Mouse (Mus musculus): ENCODE results near the gene Myo10. TPM values are rescaled to one million over a fixed set of nuclear protein-coding genes. Genes with fewer than 3 reads are reported as not detected.
A peak's percentile ranks its signal among the peaks of the same experiment; 100 is the strongest.

The Myo10 gene
- polyA plus RNA-seq, 1 experiment from 2014 or later = 42.5 TPM

DNA sequence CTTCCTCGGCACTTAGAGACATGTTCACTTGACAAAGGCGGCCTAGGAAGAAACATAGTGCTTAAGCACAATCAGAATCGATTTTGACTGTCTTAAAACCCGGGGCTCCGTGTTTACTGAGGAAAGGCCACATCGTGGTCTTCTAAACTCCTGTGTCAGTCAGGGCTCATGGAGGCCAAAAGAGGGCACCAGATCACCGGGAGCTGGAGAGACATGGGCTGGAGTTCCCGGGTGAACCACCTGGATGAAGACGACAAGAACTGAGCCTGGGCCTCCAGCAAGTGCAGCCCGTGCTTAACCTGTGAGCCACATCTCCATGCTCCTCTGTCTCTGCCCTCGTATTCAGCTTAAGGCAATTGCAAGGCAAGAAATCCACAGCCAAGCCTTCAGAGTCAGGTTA is 71.4 kb downstream of the Myo10 start:
- no peaks in the 10 kb centered on the region for H3K27me3 ChIP-seq
- H3K4me2 ChIP-seq = no peak overlapping the region
- ATAC-seq (ENCODE audit: insufficient number of reproducible peaks, insufficient read depth, low FRiP score, low TSS enrichment, low read depth) = no peak
- WGBS = 79% methylated on average over 11 of the region's 11 CpGs
- H3K27ac ChIP-seq = no peak overlapping the region
- no peaks in the 10 kb centered on the region for H3K9me3 ChIP-seq
- H3K4me1 ChIP-seq (replicated peaks) = peaks cover 47% of the 10 kb centered on the region
- 0 out of 2 replicates have a peak, but pooled peaks cover 6% of the 10 kb centered on the region for H3K36me3 ChIP-seq
- no peak overlapping the region for H3K9ac ChIP-seq (replicated peaks)
- no peak overlapping the region for H3K4me3 ChIP-seq (replicated peaks)

DNA sequence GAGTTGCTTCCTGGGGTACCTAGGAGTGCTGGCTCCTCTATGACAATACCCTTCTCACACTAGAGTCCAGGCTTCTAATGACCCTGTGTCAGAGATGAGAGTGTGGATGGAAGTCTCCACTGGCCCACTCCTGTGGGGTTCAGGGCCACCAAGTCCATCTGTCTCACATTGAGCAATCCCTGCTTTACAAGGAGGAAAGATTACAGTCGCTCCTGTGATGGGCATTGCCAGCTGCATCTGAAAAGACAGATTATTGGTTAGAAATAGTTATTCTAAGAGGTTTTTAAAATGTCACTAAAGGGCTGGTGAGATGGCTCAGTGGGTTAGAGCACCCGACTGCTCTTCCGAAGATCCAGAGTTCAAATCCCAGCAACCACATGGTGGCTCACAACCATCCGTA is 72.4 kb downstream of the Myo10 start:
- ATAC-seq (ENCODE audit: insufficient number of reproducible peaks, insufficient read depth, low FRiP score, low TSS enrichment, low read depth) = no peak
- Histone ChIP-seq H3K27me3 (no peaks in the 10 kb centered on the region), H3K27ac (no peak overlapping the region), H3K4me1 (replicated peaks) (peaks cover 46% of the 10 kb centered on the region), H3K9me3 (no peaks in the 10 kb centered on the region), H3K4me3 (replicated peaks) (no peak overlapping the region), H3K4me2 (no peak overlapping the region), H3K9ac (replicated peaks) (no peak overlapping the region), H3K36me3 (0 out of 2 replicates have a peak, but pooled peaks cover 6% of the 10 kb centered on the region)
- 97% methylated on average over 4 of the region's 4 CpGs for WGBS

DNA sequence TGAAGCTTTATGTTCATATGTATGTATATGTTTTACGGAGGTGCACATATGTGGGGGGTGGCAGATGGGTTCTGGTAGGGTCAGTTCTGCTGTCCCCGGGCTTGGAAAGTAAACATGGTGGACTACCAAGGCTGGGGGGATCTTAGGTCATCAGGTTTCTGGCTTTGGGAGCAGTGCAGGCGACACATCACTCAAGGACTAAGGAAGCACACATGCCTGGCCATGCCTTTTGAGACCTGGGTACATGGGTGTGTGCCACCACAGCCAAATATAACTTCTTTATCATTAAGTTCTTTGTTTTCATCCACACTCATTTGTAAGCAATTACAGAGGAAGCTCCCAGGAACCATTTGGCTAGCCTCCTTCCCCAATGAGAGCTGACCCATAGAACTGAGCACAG is 72.9 kb downstream of the Myo10 start:
- ATAC-seq (ENCODE audit: insufficient number of reproducible peaks, insufficient read depth, low FRiP score, low TSS enrichment, low read depth) = no peak
- Histone ChIP-seq H3K9ac (replicated peaks) (no peak overlapping the region), H3K4me3 (replicated peaks) (no peak overlapping the region), H3K9me3 (no peaks in the 10 kb centered on the region), H3K27me3 (no peaks in the 10 kb centered on the region), H3K4me2 (no peak overlapping the region), H3K36me3 (0 out of 2 replicates have a peak, but pooled peaks cover 6% of the 10 kb centered on the region), H3K4me1 (replicated peaks) (peaks cover 42% of the 10 kb centered on the region), H3K27ac (no peak overlapping the region)
- WGBS = 95% methylated on average over 3 of the region's 3 CpGs

DNA sequence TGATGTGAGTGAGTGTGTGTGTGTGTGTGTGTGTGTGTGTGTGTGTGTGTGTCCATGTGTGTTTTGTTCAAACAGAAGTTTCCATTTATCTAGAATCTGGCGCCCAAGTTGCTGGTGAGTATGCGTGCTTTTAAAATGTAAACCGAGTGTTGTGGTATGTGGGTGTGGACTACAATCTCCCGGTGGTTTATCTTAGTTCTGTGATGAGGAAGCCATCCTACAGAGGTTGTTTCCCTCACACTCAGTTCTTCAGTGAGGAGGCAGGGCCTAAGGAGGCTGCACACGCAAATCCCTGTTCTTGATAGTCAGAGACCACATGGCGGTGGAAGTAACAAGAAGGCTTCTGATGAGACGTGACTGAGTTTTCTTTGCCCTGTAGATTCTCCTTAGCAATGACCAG is 73.6 kb downstream of the Myo10 start:
- WGBS = 89% methylated on average over 7 of the region's 7 CpGs
- Histone ChIP-seq H3K9me3 (no peaks in the 10 kb centered on the region), H3K4me1 (replicated peaks) (peaks cover 42% of the 10 kb centered on the region), H3K36me3 (0 out of 2 replicates have a peak, but pooled peaks cover 6% of the 10 kb centered on the region), H3K9ac (replicated peaks) (no peak overlapping the region), H3K27me3 (no peaks in the 10 kb centered on the region), H3K4me3 (replicated peaks) (no peak overlapping the region), H3K27ac (no peak overlapping the region), H3K4me2 (no peak overlapping the region)
- no peak for ATAC-seq (ENCODE audit: insufficient number of reproducible peaks, insufficient read depth, low FRiP score, low TSS enrichment, low read depth)

DNA sequence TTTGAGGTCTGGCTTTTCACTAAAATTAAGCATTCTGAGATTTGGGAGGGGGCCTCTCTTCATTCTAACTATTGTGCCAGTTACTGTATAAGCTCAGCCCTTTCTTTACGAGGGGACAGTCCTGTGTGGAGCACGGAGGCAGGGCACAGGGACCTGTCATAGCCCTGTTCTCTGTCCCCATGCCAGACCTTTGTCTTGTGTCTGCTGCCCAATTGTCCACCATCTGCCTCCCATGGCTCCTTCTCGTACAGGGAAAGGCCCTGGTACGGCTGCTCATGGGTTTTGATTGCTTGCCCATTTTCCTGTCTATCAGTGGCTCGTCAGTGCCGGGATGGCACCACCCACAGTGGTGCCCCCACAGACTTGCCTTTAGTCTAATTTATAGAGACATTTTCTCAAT is 74.3 kb downstream of the Myo10 start:
- no peak overlapping the region for H3K4me2 ChIP-seq
- peaks cover 9% of the 10 kb centered on the region for H3K36me3 ChIP-seq
- no peak overlapping the region for H3K27ac ChIP-seq
- H3K4me3 ChIP-seq (replicated peaks) = no peak overlapping the region
- no peaks in the 10 kb centered on the region for H3K27me3 ChIP-seq
- WGBS = 90% methylated on average over 6 of the region's 6 CpGs
- peaks cover 39% of the 10 kb centered on the region for H3K4me1 ChIP-seq (replicated peaks)
- H3K9ac ChIP-seq (replicated peaks) = no peak overlapping the region
- no peak for ATAC-seq (ENCODE audit: insufficient number of reproducible peaks, insufficient read depth, low FRiP score, low TSS enrichment, low read depth)
- no peaks in the 10 kb centered on the region for H3K9me3 ChIP-seq

- peak; percentile 66 for ATAC-seq (ENCODE audit: insufficient number of reproducible peaks, insufficient read depth, low FRiP score, low TSS enrichment, low read depth)
- Histone ChIP-seq H3K9me3 (peaks cover 6% of the 10 kb centered on the region; the same call in 1 of the 2 replicates), H3K9ac (replicated peaks) (no peak overlapping the region), H3K36me3 (peaks cover 24% of the 10 kb centered on the region), H3K4me2 (no peak overlapping the region), H3K27me3 (no peaks in the 10 kb centered on the region), H3K4me1 (replicated peaks) (peaks cover 17% of the 10 kb centered on the region), H3K27ac (peak overlapping the region; percentile 67), H3K4me3 (replicated peaks) (no peak overlapping the region)
- 21% methylated on average over 4 of the region's 4 CpGs for WGBS
Measured at GRCm38 (mm10) chr15:25699032-25699557, 76.8 kb downstream of the Myo10 start.

GRCm38 (mm10) chr15:25702602-25703001 is 80.3 kb downstream of the Myo10 start:
- H3K36me3 ChIP-seq = peaks cover 38% of the 10 kb centered on the region
- over 99% methylated on average over 5 of the region's 5 CpGs for WGBS
- no peak overlapping the region for H3K4me2 ChIP-seq
- no peak overlapping the region for H3K4me3 ChIP-seq (replicated peaks)
- H3K9ac ChIP-seq (replicated peaks) = no peak overlapping the region
- no peak overlapping the region for H3K27ac ChIP-seq
- H3K27me3 ChIP-seq = no peaks in the 10 kb centered on the region
- peaks cover 34% of the 10 kb centered on the region for H3K4me1 ChIP-seq (replicated peaks)
- no peak for ATAC-seq (ENCODE audit: insufficient number of reproducible peaks, insufficient read depth, low FRiP score, low TSS enrichment, low read depth)
- H3K9me3 ChIP-seq = peaks cover 6% of the 10 kb centered on the region; the same call in 1 of the 2 replicates

DNA sequence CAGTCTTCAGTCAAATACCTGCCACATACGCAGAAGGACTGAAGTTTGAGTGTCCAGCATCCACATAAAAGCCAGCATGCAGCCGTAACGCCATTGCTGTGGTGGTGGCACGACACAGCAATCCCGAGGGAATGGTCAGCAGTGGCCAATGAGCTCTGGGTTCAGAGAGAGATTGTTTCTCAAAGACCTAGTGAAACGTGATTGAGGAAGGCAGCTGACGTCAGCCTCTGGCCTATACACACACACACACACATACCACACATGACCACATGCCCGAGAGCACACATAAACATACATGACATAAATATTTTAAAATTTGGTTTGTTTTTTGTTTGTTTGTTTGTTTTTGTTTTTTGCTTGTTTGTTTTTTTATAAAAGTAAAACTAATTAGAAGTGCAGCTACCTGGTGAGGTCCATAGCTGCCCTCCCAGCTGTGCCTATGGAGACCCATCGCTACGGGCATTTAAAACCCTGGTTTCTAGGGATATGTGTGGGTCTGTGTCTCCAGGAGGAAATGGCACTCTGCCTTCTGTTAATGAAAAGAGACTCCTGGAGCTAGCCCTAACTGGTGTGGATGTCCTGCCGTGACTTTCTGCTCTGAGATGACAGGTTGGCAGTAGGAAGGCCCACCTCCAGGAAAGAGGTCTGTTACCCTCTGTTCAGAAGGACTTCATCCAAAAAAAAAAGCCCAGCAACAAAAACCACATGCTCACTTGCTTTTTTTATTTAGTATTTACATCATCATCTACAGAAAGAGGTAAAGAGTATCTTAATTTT is 82.7 kb downstream of the Myo10 start:
- no peak for ATAC-seq (ENCODE audit: insufficient number of reproducible peaks, insufficient read depth, low FRiP score, low TSS enrichment, low read depth)
- H3K9ac ChIP-seq (replicated peaks) = no peak overlapping the region
- H3K4me1 ChIP-seq (replicated peaks) = peaks cover 26% of the 10 kb centered on the region
- no peak overlapping the region for H3K4me2 ChIP-seq
- peak overlapping the region; percentile 2; the same call in 1 of the 2 replicates for H3K27ac ChIP-seq
- WGBS = 72% methylated on average over 11 of the region's 11 CpGs
- H3K9me3 ChIP-seq = peaks cover 6% of the 10 kb centered on the region; the same call in 1 of the 2 replicates
- no peaks in the 10 kb centered on the region for H3K27me3 ChIP-seq
- peaks cover 42% of the 10 kb centered on the region for H3K36me3 ChIP-seq
- no peak overlapping the region for H3K4me3 ChIP-seq (replicated peaks)

DNA sequence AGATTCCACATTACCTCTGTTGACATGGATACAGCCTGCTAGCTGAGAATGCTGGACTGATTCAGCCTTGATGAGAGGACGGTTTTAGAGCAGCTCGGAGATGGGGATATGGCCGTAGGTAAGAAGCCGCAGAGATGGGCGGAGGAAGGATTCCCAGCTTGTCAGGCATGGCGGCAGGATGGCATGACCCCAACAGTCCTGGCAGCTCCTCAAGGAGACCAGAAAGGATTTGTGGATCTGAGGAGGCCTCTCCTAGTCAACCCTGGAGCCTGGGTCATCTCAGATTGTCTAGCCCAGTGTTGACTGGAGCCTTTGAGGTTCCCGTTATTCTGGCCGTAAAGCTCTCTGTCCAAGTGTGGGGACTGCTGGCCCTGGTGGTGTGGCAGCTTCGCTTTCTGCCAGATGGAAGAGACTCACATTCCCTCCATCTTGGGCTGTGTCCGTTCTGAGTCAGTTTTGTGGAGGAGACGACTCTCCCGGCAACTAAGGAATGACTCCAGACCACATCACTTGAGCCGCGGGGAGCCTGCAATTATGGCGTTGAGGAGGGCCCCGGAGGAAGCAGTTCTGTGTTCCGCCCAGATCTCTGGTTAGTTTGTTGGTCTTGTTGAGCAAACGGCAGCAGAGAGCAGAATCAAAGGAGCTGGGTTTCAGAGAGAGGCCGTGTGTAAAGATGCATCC is 84.7 kb downstream of the Myo10 start:
- Histone ChIP-seq H3K27ac (peak overlapping the region; percentile 73), H3K4me3 (replicated peaks) (no peak overlapping the region), H3K9me3 (peaks cover 6% of the 10 kb centered on the region; the same call in 1 of the 2 replicates), H3K9ac (replicated peaks) (no peak overlapping the region), H3K27me3 (no peaks in the 10 kb centered on the region), H3K36me3 (peaks cover 35% of the 10 kb centered on the region), H3K4me2 (no peak overlapping the region; the same call in 1 of the 2 replicates), H3K4me1 (replicated peaks) (peaks cover 26% of the 10 kb centered on the region)
- WGBS = 56% methylated on average over 19 of the region's 19 CpGs
- no peak for ATAC-seq (ENCODE audit: insufficient number of reproducible peaks, insufficient read depth, low FRiP score, low TSS enrichment, low read depth)

- 14% methylated on average over 1 of the region's 1 CpGs for WGBS
- H3K4me3 ChIP-seq (replicated peaks) = no peak overlapping the region
- ATAC-seq (ENCODE audit: insufficient number of reproducible peaks, insufficient read depth, low FRiP score, low TSS enrichment, low read depth) = no peak
- H3K27me3 ChIP-seq = no peaks in the 10 kb centered on the region
- peaks cover 31% of the 10 kb centered on the region for H3K4me1 ChIP-seq (replicated peaks)
- H3K9me3 ChIP-seq = no peaks in the 10 kb centered on the region
- H3K4me2 ChIP-seq = no peak overlapping the region
- H3K36me3 ChIP-seq = peaks cover 26% of the 10 kb centered on the region
- H3K27ac ChIP-seq = peak overlapping the region; percentile 73
- H3K9ac ChIP-seq (replicated peaks) = no peak overlapping the region
Measured at GRCm38 (mm10) chr15:25707891-25708290, 85.6 kb downstream of the Myo10 start.

GRCm38 (mm10) chr15:25710876-25711275 is 88.6 kb downstream of the Myo10 start:
- H3K4me2 ChIP-seq = no peak overlapping the region
- H3K36me3 ChIP-seq = peaks cover 21% of the 10 kb centered on the region
- no peak overlapping the region for H3K4me3 ChIP-seq (replicated peaks)
- H3K9ac ChIP-seq (replicated peaks) = no peak overlapping the region
- no peaks in the 10 kb centered on the region for H3K27me3 ChIP-seq
- H3K27ac ChIP-seq = no peak overlapping the region
- 70% methylated on average over 10 of the region's 10 CpGs for WGBS
- H3K9me3 ChIP-seq = no peaks in the 10 kb centered on the region
- no peak for ATAC-seq (ENCODE audit: insufficient number of reproducible peaks, insufficient read depth, low FRiP score, low TSS enrichment, low read depth)
- H3K4me1 ChIP-seq (replicated peaks) = peaks cover 36% of the 10 kb centered on the region
